Mouse (Mus musculus): ENCODE measurements at regions not wholly inside any gene's neighbourhood (a gene's known extent, or its start where the extent isn't known, plus 50 kb on each side); places are given as distances from the start of the nearest gene placed in this dataset.

GRCm38 (mm10) chr19:20035223-20035622 lies 355.5 kb downstream of the Anxa1 start:
- no peak for ATAC-seq (replicated peaks; ENCODE audit: insufficient number of reproducible peaks, insufficient read depth, low FRiP score, low read depth)
- Histone ChIP-seq H3K27me3 (no peaks in the 10 kb centered on the region), H3K9ac (no peak overlapping the region), H3K36me3 (no peaks in the 10 kb centered on the region), H3K27ac (no peak overlapping the region), H3K4me2 (no peak overlapping the region), H3K4me1 (replicated peaks) (no peaks in the 10 kb centered on the region), H3K9me3 (replicated peaks) (no peaks in the 10 kb centered on the region), H3K4me3 (no peak overlapping the region)
- 84% methylated on average over 3 of the region's 3 CpGs for WGBS

GRCm38 (mm10) chr19:20027667-20028282 lies 363.0 kb downstream of the Anxa1 start:
- ATAC-seq (replicated peaks; ENCODE audit: insufficient number of reproducible peaks, insufficient read depth, low FRiP score, low read depth): no peak
- no peak overlapping the region for H3K27ac ChIP-seq
- no peaks in the 10 kb centered on the region for H3K27me3 ChIP-seq
- H3K9me3 ChIP-seq (replicated peaks): no peaks in the 10 kb centered on the region
- 67% methylated on average over 11 of the region's 11 CpGs for WGBS
- no peaks in the 10 kb centered on the region for H3K4me1 ChIP-seq (replicated peaks)
- no peaks in the 10 kb centered on the region for H3K36me3 ChIP-seq
- no peak overlapping the region for H3K4me3 ChIP-seq
- no peak overlapping the region for H3K4me2 ChIP-seq
- H3K9ac ChIP-seq: no peak overlapping the region

- Histone ChIP-seq H3K9me3 (replicated peaks) (no peaks in the 10 kb centered on the region), H3K27me3 (no peaks in the 10 kb centered on the region), H3K9ac (no peak overlapping the region), H3K27ac (no peak overlapping the region), H3K4me1 (replicated peaks) (no peaks in the 10 kb centered on the region), H3K4me2 (no peak overlapping the region), H3K36me3 (no peaks in the 10 kb centered on the region), H3K4me3 (no peak overlapping the region)
- no peak for ATAC-seq (replicated peaks; ENCODE audit: insufficient number of reproducible peaks, insufficient read depth, low FRiP score, low read depth)
- 84% methylated on average over 4 of the region's 4 CpGs for whole genome bisulfite sequencing
Measured at GRCm38 (mm10) chr19:20014114-20014513, 376.6 kb downstream of the Anxa1 start.

- Histone ChIP-seq H3K4me2 (no peak overlapping the region), H3K9me3 (replicated peaks) (no peaks in the 10 kb centered on the region), H3K27me3 (no peaks in the 10 kb centered on the region), H3K27ac (no peak overlapping the region), H3K9ac (no peak overlapping the region), H3K4me1 (replicated peaks) (no peaks in the 10 kb centered on the region), H3K36me3 (no peaks in the 10 kb centered on the region), H3K4me3 (no peak overlapping the region)
- ATAC-seq (replicated peaks; ENCODE audit: insufficient number of reproducible peaks, insufficient read depth, low FRiP score, low read depth): no peak
- WGBS: 71% methylated on average over 12 of the region's 12 CpGs
Measured at GRCm38 (mm10) chr19:20009801-20010441, 380.8 kb downstream of the Anxa1 start.

- Histone ChIP-seq H3K4me1 (replicated peaks) (no peaks in the 10 kb centered on the region), H3K4me2 (no peak overlapping the region), H3K9me3 (replicated peaks) (no peaks in the 10 kb centered on the region), H3K27ac (no peak overlapping the region), H3K27me3 (no peaks in the 10 kb centered on the region), H3K9ac (no peak overlapping the region), H3K36me3 (no peaks in the 10 kb centered on the region), H3K4me3 (no peak overlapping the region)
- WGBS: 51% methylated on average over 4 of the region's 4 CpGs
- no peak for ATAC-seq (replicated peaks; ENCODE audit: insufficient number of reproducible peaks, insufficient read depth, low FRiP score, low read depth)
Measured at GRCm38 (mm10) chr19:20005932-20006625, 384.7 kb downstream of the Anxa1 start.

DNA sequence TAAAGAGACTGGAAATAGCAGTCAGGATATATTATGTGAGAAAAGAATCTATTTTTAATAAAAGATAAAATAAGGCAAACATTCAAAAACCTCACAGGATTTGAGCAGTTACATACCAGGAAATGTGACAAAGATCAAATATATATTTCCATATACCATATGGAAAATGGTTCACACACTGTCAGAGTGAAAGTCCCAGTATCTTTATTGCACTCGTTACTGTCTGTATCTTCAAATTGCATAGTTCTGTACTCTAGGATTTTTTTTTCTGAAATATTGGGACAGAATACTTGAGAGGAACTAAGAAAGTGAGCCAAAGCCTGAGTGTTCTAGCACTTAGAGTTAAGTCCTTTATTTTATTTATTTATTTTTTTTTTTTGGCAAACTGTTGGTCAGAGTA lies 403.5 kb downstream of the Anxa1 start:
- H3K36me3 ChIP-seq: no peaks in the 10 kb centered on the region
- H3K9me3 ChIP-seq (replicated peaks): no peaks in the 10 kb centered on the region
- H3K4me2 ChIP-seq: no peak overlapping the region
- no peaks in the 10 kb centered on the region for H3K4me1 ChIP-seq (replicated peaks)
- no peak for ATAC-seq (replicated peaks; ENCODE audit: insufficient number of reproducible peaks, insufficient read depth, low FRiP score, low read depth)
- 73% methylated on average over 1 of the region's 1 CpGs for WGBS
- no peak overlapping the region for H3K27ac ChIP-seq
- no peaks in the 10 kb centered on the region for H3K27me3 ChIP-seq
- no peak overlapping the region for H3K4me3 ChIP-seq
- no peak overlapping the region for H3K9ac ChIP-seq

DNA sequence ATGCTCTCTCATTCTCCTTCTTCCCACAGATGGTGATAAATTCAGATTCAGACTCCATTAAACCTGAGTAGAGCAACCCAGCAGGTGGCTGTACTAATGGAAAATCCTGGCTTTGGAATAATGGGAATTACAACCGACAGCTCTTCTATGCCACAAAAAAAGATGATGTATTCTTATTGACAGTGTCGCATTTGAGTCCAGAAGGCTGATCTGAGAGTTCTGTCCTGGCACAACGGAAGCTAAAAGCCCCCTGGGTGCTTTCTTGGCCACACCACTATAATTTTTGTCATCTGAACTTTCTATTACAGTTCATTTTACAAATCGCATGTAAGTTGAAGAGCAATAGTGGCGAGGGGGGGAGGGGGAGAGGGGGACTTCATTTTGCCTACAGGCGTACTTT lies 411.9 kb downstream of the Anxa1 start:
- Histone ChIP-seq H3K27me3 (no peaks in the 10 kb centered on the region), H3K27ac (no peak overlapping the region), H3K9ac (no peak overlapping the region), H3K4me2 (no peak overlapping the region), H3K4me3 (no peak overlapping the region), H3K9me3 (replicated peaks) (no peaks in the 10 kb centered on the region), H3K36me3 (no peaks in the 10 kb centered on the region), H3K4me1 (replicated peaks) (no peaks in the 10 kb centered on the region)
- 77% methylated on average over 6 of the region's 6 CpGs for WGBS
- no peak for ATAC-seq (replicated peaks; ENCODE audit: insufficient number of reproducible peaks, insufficient read depth, low FRiP score, low read depth)

DNA sequence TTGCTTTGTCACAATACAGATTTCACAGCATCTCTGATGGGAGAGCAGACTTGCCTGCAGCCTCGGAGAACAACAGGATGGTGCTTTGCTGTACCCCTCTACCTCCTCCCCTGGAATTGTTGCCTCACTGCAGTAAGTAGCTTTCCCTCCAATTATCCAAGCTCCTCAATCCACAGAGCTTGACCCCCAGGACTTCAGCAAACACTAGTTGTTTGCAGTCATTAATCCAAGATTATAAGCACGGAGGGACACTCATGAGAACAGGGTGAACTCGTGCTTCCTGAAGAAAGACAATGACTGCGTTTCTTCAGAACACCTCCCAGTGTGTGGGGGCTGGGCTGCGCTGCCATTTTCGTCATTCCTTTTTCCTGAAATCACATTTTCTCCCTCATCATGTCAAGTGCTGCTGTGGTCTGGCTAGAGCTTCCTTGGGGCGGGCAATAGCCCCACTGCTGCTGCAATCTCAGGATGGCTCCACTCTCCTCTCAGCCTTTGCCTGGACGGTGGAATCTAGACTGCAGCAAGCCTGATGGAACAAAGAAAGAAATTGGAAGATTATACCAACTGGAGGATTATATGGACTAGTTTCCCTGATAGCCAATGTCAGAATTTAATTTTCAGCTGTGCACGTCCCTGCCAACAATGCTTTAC lies 413.0 kb downstream of the Anxa1 start:
- WGBS: 42% methylated on average over 9 of the region's 9 CpGs
- no peaks in the 10 kb centered on the region for H3K27me3 ChIP-seq
- no peaks in the 10 kb centered on the region for H3K36me3 ChIP-seq
- H3K27ac ChIP-seq: no peak overlapping the region
- no peak overlapping the region for H3K4me3 ChIP-seq
- H3K4me1 ChIP-seq (replicated peaks): no peaks in the 10 kb centered on the region
- no peak overlapping the region for H3K9ac ChIP-seq
- ATAC-seq (replicated peaks; ENCODE audit: insufficient number of reproducible peaks, insufficient read depth, low FRiP score, low read depth): no peak
- H3K4me2 ChIP-seq: no peak overlapping the region
- H3K9me3 ChIP-seq (replicated peaks): no peaks in the 10 kb centered on the region

DNA sequence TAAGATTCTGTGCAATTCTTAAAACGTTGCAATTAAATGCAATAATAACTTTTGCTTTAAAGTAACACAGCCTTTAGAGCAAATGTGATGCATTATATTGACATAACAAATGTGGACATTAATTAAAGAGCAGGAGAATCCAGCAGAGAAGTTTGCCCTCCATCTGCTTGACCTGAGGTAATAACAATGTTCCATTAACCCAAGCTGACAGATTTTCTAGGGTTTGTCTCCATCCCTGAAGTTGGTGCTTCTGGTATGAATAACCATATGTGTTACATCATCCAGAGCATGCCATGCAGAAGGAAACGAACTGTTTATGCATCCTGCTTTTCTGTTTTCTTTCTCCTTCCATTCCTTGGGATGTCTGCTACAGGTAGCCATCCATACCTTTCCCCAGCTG lies 414.0 kb downstream of the Anxa1 start:
- Histone ChIP-seq H3K36me3 (no peaks in the 10 kb centered on the region), H3K4me3 (no peak overlapping the region), H3K4me1 (replicated peaks) (no peaks in the 10 kb centered on the region), H3K4me2 (no peak overlapping the region), H3K9me3 (replicated peaks) (no peaks in the 10 kb centered on the region), H3K27me3 (no peaks in the 10 kb centered on the region), H3K9ac (no peak overlapping the region), H3K27ac (no peak overlapping the region)
- no peak for ATAC-seq (replicated peaks; ENCODE audit: insufficient number of reproducible peaks, insufficient read depth, low FRiP score, low read depth)
- 50% methylated on average over 2 of the region's 2 CpGs for WGBS

DNA sequence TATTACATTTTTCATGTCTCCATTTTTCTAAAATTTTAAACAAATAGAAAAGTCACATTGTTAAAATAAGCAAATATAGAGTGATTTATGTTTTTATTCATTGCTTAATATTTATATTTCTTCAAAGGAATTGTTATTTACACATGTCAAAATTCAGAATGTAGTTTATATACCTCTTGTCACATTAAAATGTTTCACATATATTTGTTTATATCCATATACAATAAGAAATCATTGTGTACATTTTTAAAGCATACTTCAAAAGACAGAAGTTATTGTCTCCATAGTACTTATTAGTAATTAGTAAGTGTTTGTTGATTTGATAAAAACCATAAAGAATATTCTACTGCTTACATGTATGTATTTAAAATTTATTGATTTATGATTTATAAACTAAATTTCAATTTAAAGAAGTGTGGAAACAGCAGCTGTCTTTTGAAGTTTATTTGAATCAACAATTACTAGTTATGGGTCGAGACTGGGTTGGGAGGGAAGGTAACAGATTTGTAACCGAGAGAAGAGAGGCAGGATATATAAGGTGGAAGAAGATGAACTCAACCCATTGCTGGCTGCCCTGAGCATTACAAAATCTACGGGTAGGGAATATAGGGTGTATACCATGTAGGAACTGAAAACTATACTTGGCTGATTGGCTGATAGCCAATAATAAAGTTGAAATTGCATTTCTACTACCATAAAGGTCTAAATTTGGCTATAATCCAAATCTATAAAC lies 420.8 kb downstream of the Anxa1 start:
- Histone ChIP-seq H3K9me3 (replicated peaks) (no peaks in the 10 kb centered on the region), H3K36me3 (no peaks in the 10 kb centered on the region), H3K27ac (no peak overlapping the region), H3K4me2 (no peak overlapping the region), H3K4me3 (no peak overlapping the region), H3K27me3 (no peaks in the 10 kb centered on the region), H3K4me1 (replicated peaks) (no peaks in the 10 kb centered on the region), H3K9ac (no peak overlapping the region)
- WGBS: 67% methylated on average over 3 of the region's 3 CpGs
- ATAC-seq (replicated peaks; ENCODE audit: insufficient number of reproducible peaks, insufficient read depth, low FRiP score, low read depth): no peak

DNA sequence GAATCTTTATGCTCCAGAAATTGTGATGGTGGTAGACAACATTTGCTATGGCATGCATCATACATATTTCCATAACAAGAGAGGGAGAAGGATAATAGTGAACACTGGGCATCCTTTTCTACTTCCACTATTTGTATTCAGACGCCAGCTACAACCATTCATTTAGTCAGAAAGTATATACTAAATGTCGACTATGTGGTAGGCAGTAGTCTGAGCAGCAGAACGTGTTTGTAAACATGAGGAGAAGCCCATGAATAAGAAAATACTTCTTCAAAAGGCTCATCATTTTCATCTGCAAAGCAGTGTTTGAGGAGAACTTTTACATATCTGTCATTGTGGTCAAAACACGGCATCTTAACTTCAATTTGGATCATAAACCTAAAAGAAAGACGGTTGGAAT lies 421.4 kb downstream of the Anxa1 start:
- Histone ChIP-seq H3K4me3 (no peak overlapping the region), H3K27me3 (no peaks in the 10 kb centered on the region), H3K36me3 (no peaks in the 10 kb centered on the region), H3K4me2 (no peak overlapping the region), H3K9me3 (replicated peaks) (no peaks in the 10 kb centered on the region), H3K9ac (no peak overlapping the region), H3K4me1 (replicated peaks) (no peaks in the 10 kb centered on the region), H3K27ac (no peak overlapping the region)
- 70% methylated on average over 5 of the region's 5 CpGs for WGBS
- ATAC-seq (replicated peaks; ENCODE audit: insufficient number of reproducible peaks, insufficient read depth, low FRiP score, low read depth): no peak

Measured in heart, embryonic 15.5 days (tissue).